Comparison of ENCODE assay signal across 12 mouse cellular contexts in genomic region chr13:113495595-113496285, GRCm38 (mm10).
DNase-seq lines count a peak whose midpoint lies in the region; ATAC-seq and TF ChIP-seq lines count a peak whose summit lies in the region.
"Had no signal": no experiment of that assay in that cellular context is flagged by ENCODE, and none has a peak within 500 bp of the region (broad histone marks: within the 10 kb centered on the region; RNA-seq: fewer than 3 reads in every experiment).

No protein-coding gene starts in this region.

- no peak overlapping the region for H3K4me3 ChIP-seq in limb, embryonic 14.5 days (replicated peaks; ENCODE audit: low read length)
- no peak overlapping the region for H3K4me3 ChIP-seq in limb, embryonic 10.5 days
- no peak overlapping the region for H3K4me3 ChIP-seq in kidney, postnatal 0 days (replicated peaks; ENCODE audit: low read depth, low read length)
- H3K4me3 ChIP-seq in myocyte: no peak overlapping the region
- no peak overlapping the region for H3K4me3 ChIP-seq in forebrain, embryonic 11.5 days (ENCODE audit: low read depth, low read length)
- H3K4me3 ChIP-seq: embryonic facial prominence, embryonic 15.5 days had no signal

- H3K27me3 ChIP-seq in limb, embryonic 14.5 days (ENCODE audit: control insufficient read depth, insufficient read depth, low read length): no peaks in the 10 kb centered on the region
- H3K27me3 ChIP-seq in limb, embryonic 10.5 days (ENCODE audit: low read depth, poor library complexity, severe bottlenecking): no peaks in the 10 kb centered on the region
- H3K27me3 ChIP-seq in kidney, postnatal 0 days (ENCODE audit: insufficient read depth, low read length): no peaks in the 10 kb centered on the region
- no peaks in the 10 kb centered on the region for H3K27me3 ChIP-seq in myocyte (ENCODE audit: control insufficient read depth, insufficient read depth, insufficient read length)
- no peaks in the 10 kb centered on the region for H3K27me3 ChIP-seq in forebrain, embryonic 11.5 days (ENCODE audit: control insufficient read depth, insufficient read depth, low read length)
- H3K27me3 ChIP-seq: embryonic facial prominence, embryonic 15.5 days had no signal

- ATAC-seq in frontal cortex, adult (ENCODE audit: low TSS enrichment): 0 out of 2 replicates have a peak, but pooled peaks have one; percentile 57
- no peak for ATAC-seq in limb, embryonic 14.5 days (ENCODE audit: low FRiP score, low read depth)
- ATAC-seq in kidney, postnatal 0 days (replicated peaks; ENCODE audit: low FRiP score, low read depth): no peak
- ATAC-seq in forebrain, embryonic 11.5 days (replicated peaks; ENCODE audit: low FRiP score): no peak
- ATAC-seq: midbrain, embryonic 16.5 days had no signal

- H3ac ChIP-seq in myocyte (ENCODE audit: control insufficient read depth, insufficient read length): no peak overlapping the region

- WGBS in limb, embryonic 14.5 days: 70% methylated on average over 5 of the region's 5 CpGs
- 77% methylated on average over 5 of the region's 5 CpGs for WGBS in limb, embryonic 10.5 days
- 50% methylated on average over 5 of the region's 5 CpGs for WGBS in kidney, postnatal 0 days
- whole genome bisulfite sequencing in forebrain, embryonic 11.5 days: 81% methylated on average over 5 of the region's 5 CpGs

- H3K4me2 ChIP-seq in limb, embryonic 14.5 days (replicated peaks; ENCODE audit: low read depth, low read length, severe bottlenecking): no peak overlapping the region
- no peak overlapping the region for H3K4me2 ChIP-seq in kidney, postnatal 0 days (ENCODE audit: low read length)
- peak overlapping the region; percentile 59 for H3K4me2 ChIP-seq in myocyte (ENCODE audit: low read depth)
- H3K4me2 ChIP-seq in forebrain, embryonic 11.5 days (ENCODE audit: low read depth, low read length, severe bottlenecking): no peak overlapping the region
- H3K4me2 ChIP-seq: embryonic facial prominence, embryonic 15.5 days had no signal

- no peaks in the 10 kb centered on the region for H3K36me3 ChIP-seq in limb, embryonic 14.5 days (ENCODE audit: control insufficient read depth, insufficient read depth, low read length)
- H3K36me3 ChIP-seq in limb, embryonic 10.5 days: no peaks in the 10 kb centered on the region
- H3K36me3 ChIP-seq in kidney, postnatal 0 days (ENCODE audit: insufficient read depth, low read length): no peaks in the 10 kb centered on the region
- no peaks in the 10 kb centered on the region for H3K36me3 ChIP-seq in myocyte (ENCODE audit: control insufficient read depth, insufficient read depth)
- no peaks in the 10 kb centered on the region for H3K36me3 ChIP-seq in forebrain, embryonic 11.5 days (ENCODE audit: control insufficient read depth, insufficient read depth, low read length)
- H3K36me3 ChIP-seq: embryonic facial prominence, embryonic 15.5 days had no signal

- no peak overlapping the region for H3K9ac ChIP-seq in limb, embryonic 14.5 days (ENCODE audit: low read depth, low read length, severe bottlenecking)
- H3K9ac ChIP-seq in kidney, postnatal 0 days (ENCODE audit: low read depth, low read length): no peak overlapping the region
- H3K9ac ChIP-seq in forebrain, embryonic 11.5 days (ENCODE audit: low read length): no peak overlapping the region
- H3K9ac ChIP-seq: embryonic facial prominence, embryonic 15.5 days had no signal

- H3K9me3 ChIP-seq in limb, embryonic 14.5 days (ENCODE audit: control insufficient read depth, low read length): no peaks in the 10 kb centered on the region
- no peaks in the 10 kb centered on the region for H3K9me3 ChIP-seq in limb, embryonic 10.5 days (replicated peaks)
- H3K9me3 ChIP-seq in kidney, postnatal 0 days (replicated peaks; ENCODE audit: low read length): no peaks in the 10 kb centered on the region
- no peaks in the 10 kb centered on the region for H3K9me3 ChIP-seq in forebrain, embryonic 11.5 days (ENCODE audit: control insufficient read depth, low read length)
- H3K9me3 ChIP-seq: embryonic facial prominence, embryonic 15.5 days had no signal

- no peak for DNase-seq in frontal cortex, postnatal 10 days (ENCODE audit: low spot score in 2 of 2)
- peak; percentile 72 for DNase-seq in limb, embryonic 14.5 days (ENCODE audit: low spot score)
- no peak for DNase-seq in limb, embryonic 10.5 days (ENCODE audit: low spot score)
- DNase-seq in kidney, postnatal 0 days (ENCODE audit: low spot score): peak; percentile 72
- DNase-seq in Muller cell, postnatal 12 days (ENCODE audit: inconsistent ontology term): no peak
- DNase-seq in forebrain, embryonic 11.5 days (ENCODE audit: low spot score): no peak
- DNase-seq: cerebellum, postnatal 10 days; heart, postnatal 10 days had no signal

- TF ChIP-seq CTCF in kidney, postnatal 0 days (IDR thresholded peaks at IDR 0.05; ENCODE audit: low read depth): no peak

- TF ChIP-seq POLR2A in limb, embryonic 14.5 days (IDR thresholded peaks at IDR 0.05; ENCODE audit: borderline replicate concordance, extremely low read depth, insufficient read depth, insufficient read length): no peak
- TF ChIP-seq POLR2A in myocyte (IDR thresholded peaks at IDR 0.05; ENCODE audit: insufficient read length, low read depth): no peak

- H3K27ac ChIP-seq in limb, embryonic 14.5 days (replicated peaks; ENCODE audit: low read depth, low read length): no peak overlapping the region
- no peak overlapping the region for H3K27ac ChIP-seq in limb, embryonic 10.5 days
- peak overlapping the region; percentile 36; the same call in 1 of the 2 replicates for H3K27ac ChIP-seq in kidney, postnatal 0 days
- H3K27ac ChIP-seq in forebrain, embryonic 11.5 days (ENCODE audit: low read depth, low read length): no peak overlapping the region
- H3K27ac ChIP-seq: embryonic facial prominence, embryonic 15.5 days had no signal

- H3K79me2 ChIP-seq in myocyte (ENCODE audit: control insufficient read depth, insufficient read depth): no peaks in the 10 kb centered on the region

- peaks cover 9% of the 10 kb centered on the region for H3K4me1 ChIP-seq in limb, embryonic 14.5 days (ENCODE audit: control insufficient read depth, insufficient read depth, low read length)
- H3K4me1 ChIP-seq in limb, embryonic 10.5 days: no peaks in the 10 kb centered on the region
- no peaks in the 10 kb centered on the region; the same call in 1 of the 2 replicates for H3K4me1 ChIP-seq in kidney, postnatal 0 days (replicated peaks; ENCODE audit: insufficient read depth, low read length)
- H3K4me1 ChIP-seq in forebrain, embryonic 11.5 days (replicated peaks; ENCODE audit: control insufficient read depth, insufficient read depth, low read length): no peaks in the 10 kb centered on the region

TF ChIP-seq in myocyte, 11 proteins besides CTCF, POLR2A, EP300 and RAD21:
- TF ChIP-seq TCF12 (IDR thresholded peaks at IDR 0.05; ENCODE audit: insufficient read depth, poor library complexity, severe bottlenecking): no peak
- no peak for TF ChIP-seq MYOD1 (IDR thresholded peaks at IDR 0.05; ENCODE audit: control insufficient read depth in 1 of 3, insufficient read length in 2 of 3, low read depth in 2 of 3)
- no peak for TF ChIP-seq MYOG (IDR thresholded peaks at IDR 0.05; ENCODE audit: control insufficient read depth in 1 of 3, insufficient read depth in 1 of 3, insufficient read length in 2 of 3, low read depth in 2 of 3)
- peak; percentile 48 for TF ChIP-seq CEBPB (IDR thresholded peaks at IDR 0.05; ENCODE audit: insufficient read depth, poor library complexity, severe bottlenecking)

Comparison
In these comparisons a context has a peak if more than half of its experiments do, and no peak if none do; other contexts are left out.
1. DNase-seq: peak in limb, embryonic 14.5 days (single experiment) and kidney, postnatal 0 days (single experiment); none in frontal cortex, postnatal 10 days (0 of 2), limb, embryonic 10.5 days (single experiment), Muller cell, postnatal 12 days (single experiment) and forebrain, embryonic 11.5 days (single experiment).